Mouse (Mus musculus) C2C12 (cell line): ENCODE results near the gene Slc25a17.

Experiments
- CTCF ChIP-seq: IDR thresholded peaks from one replicate; pipeline ENCODE4 v1.5.1; 2011; ENCODE audit not compliant: control insufficient read depth, insufficient read depth, insufficient read length
- MAX ChIP-seq: IDR thresholded peaks from one replicate; pipeline ENCODE4 v1.6.1; 2011; ENCODE audit warnings: mild to moderate bottlenecking, control low read depth
- MYOG ChIP-seq: IDR thresholded peaks from one replicate; pipeline ENCODE4 v1.6.1; 2011; ENCODE audit not compliant: control insufficient read depth, insufficient read length; ENCODE audit errors: extremely low read depth
- USF1 ChIP-seq: IDR thresholded peaks from one replicate; pipeline ENCODE4 v1.6.1; 2011; ENCODE audit warnings: low read depth, mild to moderate bottlenecking, control low read depth, moderate library complexity

- no peak for TF ChIP-seq MYOG
- no peak for TF ChIP-seq USF1
- no peak for TF ChIP-seq MAX
- no peak for TF ChIP-seq CTCF
Measured at GRCm38 (mm10) chr15:81336466-81336865, 24.1 kb downstream of the Slc25a17 start.
